Mouse (Mus musculus): ENCODE results near the gene Srpk2. TPM values are rescaled to one million over a fixed set of nuclear protein-coding genes. Genes with fewer than 3 reads are reported as not detected.
"Not testable (repeated sequence)": the region's sequence is repeated elsewhere in the genome, so short reads cannot be mapped to it uniquely, and the experiment has no call there.

Gene Srpk2
- polyA plus RNA-seq, 1 experiment from 2014 or later: 96.6 TPM

DNA sequence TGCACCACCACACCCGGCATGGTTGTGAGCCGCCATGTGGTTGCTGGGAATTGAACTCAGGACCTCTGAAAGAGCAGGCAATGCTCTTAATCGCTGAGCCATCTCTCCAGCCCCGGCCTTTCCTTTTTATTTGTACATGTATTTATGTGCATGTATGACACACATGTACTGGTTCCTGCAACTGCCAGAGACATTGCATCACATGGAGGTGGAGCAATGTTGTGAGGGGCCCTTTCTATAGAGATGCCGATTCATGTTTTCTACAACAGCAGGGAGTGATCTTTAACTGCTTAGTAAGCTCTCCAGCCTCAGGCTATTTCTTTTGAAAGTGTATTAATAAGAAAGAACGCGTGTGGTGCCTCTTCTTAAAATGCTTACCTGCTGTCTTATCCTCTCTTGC, 200.6 kb downstream of the Srpk2 start:
- WGBS: 90% methylated on average over 7 of the region's 7 CpGs
- peaks cover 76% of the 10 kb centered on the region for H3K36me3 ChIP-seq
- ATAC-seq: no peak

DNA sequence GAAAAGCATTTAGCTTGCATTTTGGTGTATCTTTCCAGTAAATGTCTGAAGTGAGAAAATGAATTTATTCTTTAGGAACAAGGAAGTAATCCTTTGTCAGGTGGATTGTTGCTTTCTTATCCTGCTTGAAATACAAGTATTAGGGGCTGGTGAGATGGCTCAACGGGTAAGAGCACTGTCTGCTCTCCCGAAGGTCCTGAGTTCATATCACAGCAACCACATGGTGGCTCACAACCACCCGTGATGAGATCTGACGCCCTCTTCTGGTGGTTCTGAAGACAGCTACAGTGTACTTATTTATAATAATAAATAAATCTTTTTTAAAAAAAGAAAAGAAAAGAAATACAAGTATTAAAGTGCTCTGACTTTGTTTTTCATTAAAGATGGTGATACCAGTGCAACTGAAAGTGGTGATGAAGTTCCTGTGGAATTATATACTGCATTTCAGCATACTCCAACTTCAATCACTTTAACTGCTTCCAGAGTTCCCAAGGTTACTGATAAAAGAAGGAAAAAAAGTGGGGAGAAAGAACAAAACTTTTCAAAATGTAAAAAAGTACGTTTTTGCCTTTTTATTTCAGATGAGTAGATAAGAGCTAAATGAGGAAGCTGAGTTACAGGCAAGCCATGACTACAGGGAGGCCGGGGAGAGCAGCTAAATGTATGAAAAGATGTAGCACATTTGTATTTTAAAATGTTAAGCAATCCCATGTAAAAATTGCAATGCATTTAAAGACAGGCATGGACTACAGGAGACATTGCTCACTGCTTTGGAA, 211.1 kb downstream of the Srpk2 start:
- H3K27ac ChIP-seq: no peak overlapping the region
- H3K4me2 ChIP-seq (replicated peaks): no peak overlapping the region
- peaks cover 45% of the 10 kb centered on the region for H3K36me3 ChIP-seq
- no peaks in the 10 kb centered on the region for H3K9me3 ChIP-seq
- H3K4me1 ChIP-seq (replicated peaks): no peaks in the 10 kb centered on the region
- ATAC-seq: no peak
- no peaks in the 10 kb centered on the region for H3K27me3 ChIP-seq
- H3K4me3 ChIP-seq (replicated peaks): no peak overlapping the region
- H3K9ac ChIP-seq (replicated peaks): no peak overlapping the region
- WGBS: 76% methylated on average over 6 of the region's 6 CpGs

More for the DNA sequence above, 200.6 kb downstream of the Srpk2 start:
- Histone ChIP-seq H3K4me3 (replicated peaks) (no peak overlapping the region), H3K9me3 (no peaks in the 10 kb centered on the region), H3K4me2 (replicated peaks) (no peak overlapping the region), H3K27ac (no peak overlapping the region), H3K4me1 (replicated peaks) (no peaks in the 10 kb centered on the region), H3K27me3 (no peaks in the 10 kb centered on the region), H3K9ac (replicated peaks) (no peak overlapping the region)

DNA sequence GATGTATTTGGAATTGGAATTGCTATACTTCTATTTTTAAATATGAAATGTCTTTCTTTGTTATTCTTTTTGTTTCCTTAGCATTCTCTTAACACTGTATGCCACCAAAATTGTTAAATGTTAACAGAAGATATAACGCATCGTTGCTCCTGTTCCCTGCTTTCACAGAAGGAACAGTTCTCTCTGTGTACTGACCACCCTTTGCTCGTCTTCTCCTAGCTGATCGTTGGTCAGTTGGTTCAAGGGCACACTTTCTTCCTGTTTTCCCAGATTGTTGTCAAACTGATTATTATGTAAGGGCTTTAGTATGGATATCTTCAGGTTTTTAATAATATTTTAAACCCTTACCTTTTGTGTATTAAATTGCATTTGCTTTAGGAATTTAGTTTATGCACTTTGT, 217.9 kb downstream of the Srpk2 start:
- ATAC-seq: no peak
- Histone ChIP-seq H3K4me3 (replicated peaks) (no peak overlapping the region), H3K4me2 (replicated peaks) (no peak overlapping the region), H3K27ac (no peak overlapping the region), H3K4me1 (replicated peaks) (no peaks in the 10 kb centered on the region), H3K9ac (replicated peaks) (no peak overlapping the region), H3K27me3 (no peaks in the 10 kb centered on the region), H3K36me3 (peaks cover 47% of the 10 kb centered on the region), H3K9me3 (no peaks in the 10 kb centered on the region)
- 94% methylated on average over 4 of the region's 4 CpGs for WGBS

DNA sequence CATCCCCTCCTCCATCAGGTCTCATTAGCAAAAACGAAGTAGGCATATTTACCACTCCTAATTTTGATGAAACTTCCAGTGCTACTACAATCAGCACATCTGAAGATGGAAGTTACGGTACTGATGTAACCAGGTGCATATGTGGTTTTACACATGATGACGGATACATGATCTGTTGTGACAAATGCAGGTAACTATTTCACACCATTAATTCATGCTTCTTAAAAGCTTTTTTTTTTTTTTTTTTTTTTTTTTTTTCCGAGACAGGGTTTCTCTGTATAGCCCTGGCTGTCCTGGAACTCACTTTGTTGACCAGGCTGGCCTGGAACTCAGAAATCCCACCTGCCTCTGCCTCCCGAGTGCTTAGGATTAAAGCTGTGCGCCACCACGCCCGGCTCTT, 219.7 kb downstream of the Srpk2 start:
- no peaks in the 10 kb centered on the region for H3K4me1 ChIP-seq (replicated peaks)
- peaks cover 38% of the 10 kb centered on the region for H3K36me3 ChIP-seq

DNA sequence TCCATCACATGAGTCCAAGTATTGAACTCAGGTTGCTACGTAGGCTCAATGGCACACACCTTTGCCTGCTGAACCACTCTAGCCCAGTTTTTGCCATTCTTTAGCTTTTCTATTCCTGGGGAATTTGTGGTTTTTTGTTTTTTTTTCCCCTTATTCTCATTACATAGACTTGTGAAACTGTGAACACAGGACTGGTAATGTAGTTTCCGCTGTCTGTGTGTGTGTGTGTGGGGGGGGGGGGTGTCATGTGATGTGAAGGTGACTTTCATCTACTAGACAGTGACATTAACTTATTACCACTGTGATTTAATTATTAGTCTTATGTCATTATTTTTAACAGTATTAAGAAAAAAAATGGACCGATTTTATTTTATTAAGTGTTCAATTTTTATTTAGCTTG, 220.2 kb downstream of the Srpk2 start:
- no peaks in the 10 kb centered on the region for H3K4me1 ChIP-seq (replicated peaks)
- no peak overlapping the region for H3K9ac ChIP-seq (replicated peaks)
- WGBS: 96% methylated on average over 3 of the region's 3 CpGs
- H3K27me3 ChIP-seq: no peaks in the 10 kb centered on the region
- no peak overlapping the region for H3K4me2 ChIP-seq (replicated peaks)
- no peak overlapping the region for H3K4me3 ChIP-seq (replicated peaks)
- no peak for ATAC-seq
- H3K36me3 ChIP-seq: peaks cover 38% of the 10 kb centered on the region
- H3K27ac ChIP-seq: no peak overlapping the region
- no peaks in the 10 kb centered on the region for H3K9me3 ChIP-seq

More for the DNA sequence above, 219.7 kb downstream of the Srpk2 start:
- no peaks in the 10 kb centered on the region for H3K27me3 ChIP-seq
- no peak overlapping the region for H3K4me2 ChIP-seq (replicated peaks)
- H3K9me3 ChIP-seq: no peaks in the 10 kb centered on the region
- no peak overlapping the region for H3K27ac ChIP-seq
- no peak for ATAC-seq
- no peak overlapping the region for H3K4me3 ChIP-seq (replicated peaks)
- no peak overlapping the region for H3K9ac ChIP-seq (replicated peaks)
- 91% methylated on average over 8 of the region's 8 CpGs for WGBS

DNA sequence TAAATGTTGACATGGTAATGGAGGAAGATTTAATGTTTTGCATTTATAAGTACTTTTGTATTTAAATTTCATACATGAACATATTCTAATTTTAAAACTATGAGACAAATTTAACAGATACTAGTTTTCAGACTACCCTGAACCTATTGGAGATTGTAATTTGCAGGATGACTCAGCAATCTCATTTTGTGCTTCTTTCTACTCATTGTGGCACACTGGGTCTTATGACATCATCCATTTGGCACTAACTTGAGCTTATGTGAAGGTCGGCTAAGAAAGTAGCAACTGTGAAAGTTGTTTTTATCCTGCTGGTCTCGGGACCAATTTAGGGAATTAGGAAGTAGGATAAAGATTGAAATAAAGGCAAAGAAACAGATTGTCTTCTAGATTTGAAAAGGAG, 222.7 kb downstream of the Srpk2 start:
- Histone ChIP-seq H3K4me3 (replicated peaks) (no peak overlapping the region), H3K4me2 (replicated peaks) (no peak overlapping the region), H3K9ac (replicated peaks) (no peak overlapping the region), H3K36me3 (peaks cover 27% of the 10 kb centered on the region), H3K27ac (no peak overlapping the region), H3K4me1 (replicated peaks) (peaks cover 14% of the 10 kb centered on the region), H3K9me3 (no peaks in the 10 kb centered on the region), H3K27me3 (no peaks in the 10 kb centered on the region)
- ATAC-seq: no peak
- WGBS: 67% methylated on average over 2 of the region's 2 CpGs

DNA sequence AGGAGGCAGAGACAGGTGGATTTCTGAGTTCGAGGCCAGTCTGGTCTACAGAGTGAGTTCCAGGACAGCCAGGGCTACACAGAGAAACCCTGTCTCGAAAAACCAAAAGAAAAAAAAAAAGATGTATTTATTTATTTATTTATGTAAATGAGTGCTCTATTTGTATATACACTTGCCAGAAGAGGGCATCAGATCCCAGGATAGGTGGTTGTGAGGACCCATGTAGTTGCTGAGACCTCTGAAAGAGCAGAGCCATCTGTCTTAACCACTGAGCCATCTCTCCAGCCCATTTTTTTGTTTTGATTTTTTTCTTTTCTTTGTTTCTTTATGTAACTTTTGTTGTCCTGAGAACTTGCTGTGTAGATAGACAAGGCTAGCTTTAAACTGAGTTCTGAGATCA, 230.9 kb downstream of the Srpk2 start:
- WGBS: 88% methylated on average over 2 of the region's 2 CpGs
- not testable (repeated sequence) for ATAC-seq; H3K27me3 ChIP-seq; H3K27ac ChIP-seq; H3K4me3 ChIP-seq (replicated peaks); H3K9ac ChIP-seq (replicated peaks); H3K9me3 ChIP-seq; H3K4me2 ChIP-seq (replicated peaks)
- Histone ChIP-seq H3K36me3 (peaks cover 29% of the 10 kb centered on the region), H3K4me1 (replicated peaks) (peaks cover 10% of the 10 kb centered on the region)

Other genes with a start within 250 kb of the Srpk2 start
- 17.3 and 17.5 TPM in 2 replicates for gene Pus7, start 99.1 kb upstream of the Srpk2 start, polyA plus RNA-seq (2015; fragmentation: Nextera tagmentation; extraction: Ambion mirVana)
- gene Rint1, start 103.1 kb upstream of the Srpk2 start, polyA plus RNA-seq (2015; fragmentation: Nextera tagmentation; extraction: Ambion mirVana): 35.9 and 40.2 TPM in 2 replicates
- 109 and 112 TPM in 2 replicates for gene Tomm7, start 159.5 kb upstream of the Srpk2 start, polyA plus RNA-seq (2015; fragmentation: Nextera tagmentation; extraction: Ambion mirVana)

Data from midbrain, embryonic 13.5 days (tissue).